Mouse (Mus musculus) granulocyte monocyte progenitor cell, adult 5-6 weeks (primary cell): ENCODE data around the gene Acot1. TPM values are rescaled to one million over a fixed set of nuclear protein-coding genes. Genes with fewer than 3 reads are reported as not detected.

Experiments used
- ATAC-seq: replicated peaks from 2 replicates; pipeline ENCODE4 v1.8.0; 2016; ENCODE audit warnings: mild to moderate bottlenecking, moderate TSS enrichment, inconsistent platforms; ENCODE audit not compliant: poor library complexity, severe bottlenecking
- total RNA-seq, 2 experiments: library from RNA; stranded (forward) in 1 of 2; stranded (reverse) in 1 of 2; fragments of 200-712, 200-1000 nt in 1 of 2; fragments of >200 nt in 1 of 2; fragmentation: Nextera tagmentation in 1 of 2; gene quantifications; 2 replicates each; pipeline ENCODE4 v1.2.3; 2014 to 2017

The Acot1 gene
- total RNA-seq, 2 experiments from 2014 or later, result 9.6 to 16.2 TPM

GRCm38 (mm10) chr12:84060946-84061345, 51.7 kb downstream of the Acot1 start:
- ATAC-seq, result peak; percentile 52

DNA sequence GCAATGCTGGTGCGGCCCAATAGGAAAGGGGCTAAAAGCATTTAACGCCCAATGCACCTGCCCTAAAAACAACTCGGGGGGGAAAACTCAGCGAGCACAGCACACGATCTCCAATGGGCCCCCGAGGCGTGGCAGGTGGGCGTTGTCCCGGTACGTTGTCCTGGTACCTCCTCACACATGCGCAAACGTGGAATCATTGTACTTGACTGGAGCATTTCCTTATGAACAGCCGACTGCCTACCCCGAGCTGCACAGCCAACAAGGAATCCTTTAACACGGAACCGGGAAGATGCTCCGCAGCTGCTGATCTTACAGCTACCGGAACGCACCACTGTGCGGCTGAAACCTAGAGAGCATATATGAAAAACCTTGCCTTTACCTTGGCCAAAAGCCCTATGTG, 53.0 kb downstream of the Acot1 start:
- no peak for ATAC-seq

- no peak for ATAC-seq
Observed at GRCm38 (mm10) chr12:84063228-84063627, 53.9 kb downstream of the Acot1 start.

DNA sequence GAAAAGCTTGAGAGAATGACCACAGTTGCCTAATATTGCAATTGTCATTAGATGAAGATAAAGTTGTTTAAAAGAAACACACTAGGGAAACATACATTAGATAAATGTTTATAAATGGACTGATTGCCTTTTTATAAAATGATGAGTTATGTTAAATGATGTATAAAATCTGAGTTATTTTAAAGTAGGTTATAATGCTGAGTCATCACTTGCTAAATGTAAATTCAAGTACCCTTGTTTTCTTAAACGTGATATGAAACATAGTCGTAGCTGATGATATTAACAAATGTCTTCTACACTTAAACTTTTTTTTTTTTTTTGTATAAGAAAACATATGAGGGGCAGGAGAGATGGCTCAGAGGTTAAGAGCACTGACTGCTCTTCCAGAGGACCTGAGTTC, 54.5 kb downstream of the Acot1 start:
- ATAC-seq, result no peak

GRCm38 (mm10) chr12:84064621-84065020, 55.3 kb downstream of the Acot1 start:
- ATAC-seq, result no peak

- ATAC-seq, result no peak
Observed at GRCm38 (mm10) chr12:84067752-84068151, 58.5 kb downstream of the Acot1 start.

Other genes starting within 250 kb of the Acot1 start
- gene Papln, start 245.9 kb upstream of the Acot1 start, total RNA-seq (2014; fragmentation: Nextera tagmentation), result not detected in 2 replicates
- not detected in 2 replicates for gene Papln, start 245.9 kb upstream of the Acot1 start, total RNA-seq (2017)
- gene Numb, start 87.6 kb upstream of the Acot1 start, total RNA-seq (2014; fragmentation: Nextera tagmentation), result 9.3 and 14.2 TPM in 2 replicates
- gene Numb, start 87.6 kb upstream of the Acot1 start, total RNA-seq (2017), result 20.4 and 20.8 TPM in 2 replicates
- 13.0 and 18.5 TPM in 2 replicates for gene Riox1, start 58.9 kb upstream of the Acot1 start, total RNA-seq (2014; fragmentation: Nextera tagmentation)
- gene Riox1, start 58.9 kb upstream of the Acot1 start, total RNA-seq (2017), result 15.8 and 21.5 TPM in 2 replicates
- gene Heatr4, start 24.6 kb upstream of the Acot1 start, total RNA-seq (2014; fragmentation: Nextera tagmentation), result not detected in 2 replicates
- gene Heatr4, start 24.6 kb upstream of the Acot1 start, total RNA-seq (2017), result not detected in 2 replicates
- gene Acot2, start 21.6 kb upstream of the Acot1 start, total RNA-seq (2014; fragmentation: Nextera tagmentation), result 10.1 and 14.0 TPM in 2 replicates
- 11.5 and 12.0 TPM in 2 replicates for gene Acot2, start 21.6 kb upstream of the Acot1 start, total RNA-seq (2017)
- gene Acot4, start 28.9 kb downstream of the Acot1 start, total RNA-seq (2014; fragmentation: Nextera tagmentation), result 0.13 TPM in 1 of 2 replicates, not detected in the other
- not detected in 2 replicates for gene Acot4, start 28.9 kb downstream of the Acot1 start, total RNA-seq (2017)
- gene Gm49366, start 29.4 kb downstream of the Acot1 start, total RNA-seq (2014; fragmentation: Nextera tagmentation), result not detected in 2 replicates
- not detected in 2 replicates for gene Gm49366, start 29.4 kb downstream of the Acot1 start, total RNA-seq (2017)
- gene Acot3, start 42.7 kb downstream of the Acot1 start, total RNA-seq (2014; fragmentation: Nextera tagmentation), result not detected in 2 replicates
- gene Acot3, start 42.7 kb downstream of the Acot1 start, total RNA-seq (2017), result not detected in 2 replicates
- not detected in 2 replicates for gene Acot5, start 59.8 kb downstream of the Acot1 start, total RNA-seq (2014; fragmentation: Nextera tagmentation)
- gene Acot5, start 59.8 kb downstream of the Acot1 start, total RNA-seq (2017), result not detected in 2 replicates
- 0.68 and 2.2 TPM in 2 replicates for gene Acot6, start 91.2 kb downstream of the Acot1 start, total RNA-seq (2014; fragmentation: Nextera tagmentation)
- gene Acot6, start 91.2 kb downstream of the Acot1 start, total RNA-seq (2017), result 0.22 and 0.31 TPM in 2 replicates
- 1.5 and 4.1 TPM in 2 replicates for gene Dnal1, start 104.9 kb downstream of the Acot1 start, total RNA-seq (2014; fragmentation: Nextera tagmentation)
- 0.77 and 0.78 TPM in 2 replicates for gene Dnal1, start 104.9 kb downstream of the Acot1 start, total RNA-seq (2017)
- gene Pnma1, start 139.0 kb downstream of the Acot1 start, total RNA-seq (2014; fragmentation: Nextera tagmentation), result 0.26 and 0.47 TPM in 2 replicates
- 0.17 TPM in 1 of 2 replicates, not detected in the other for gene Pnma1, start 139.0 kb downstream of the Acot1 start, total RNA-seq (2017)
- gene Elmsan1, start 209.4 kb downstream of the Acot1 start, total RNA-seq (2014; fragmentation: Nextera tagmentation), result 12.7 and 15.1 TPM in 2 replicates
- gene Elmsan1, start 209.4 kb downstream of the Acot1 start, total RNA-seq (2017), result 7.8 and 10.1 TPM in 2 replicates